Mouse (Mus musculus) gastrocnemius, postnatal 25 days (tissue): ENCODE data around the gene Fah. TPM values are rescaled to one million over a fixed set of nuclear protein-coding genes. Genes with fewer than 3 reads are reported as not detected.

Experiments used
- DNase-seq: peaks from one replicate; pipeline ENCODE4 v3.0.0; 2022
- total RNA-seq, 2 experiments: library from RNA; stranded (reverse); gene quantifications; 1 replicate in 1 of 2; 2 replicates in 1 of 2; pipeline ENCODE4 v1.2.3; 2021

Fah gene
- total RNA-seq, 2 experiments from 2014 or later, result 1.4 to 4.0 TPM

GRCm38 (mm10) chr7:84594917-84595303, 11.6 kb downstream of the Fah start:
- no peak for DNase-seq

DNA sequence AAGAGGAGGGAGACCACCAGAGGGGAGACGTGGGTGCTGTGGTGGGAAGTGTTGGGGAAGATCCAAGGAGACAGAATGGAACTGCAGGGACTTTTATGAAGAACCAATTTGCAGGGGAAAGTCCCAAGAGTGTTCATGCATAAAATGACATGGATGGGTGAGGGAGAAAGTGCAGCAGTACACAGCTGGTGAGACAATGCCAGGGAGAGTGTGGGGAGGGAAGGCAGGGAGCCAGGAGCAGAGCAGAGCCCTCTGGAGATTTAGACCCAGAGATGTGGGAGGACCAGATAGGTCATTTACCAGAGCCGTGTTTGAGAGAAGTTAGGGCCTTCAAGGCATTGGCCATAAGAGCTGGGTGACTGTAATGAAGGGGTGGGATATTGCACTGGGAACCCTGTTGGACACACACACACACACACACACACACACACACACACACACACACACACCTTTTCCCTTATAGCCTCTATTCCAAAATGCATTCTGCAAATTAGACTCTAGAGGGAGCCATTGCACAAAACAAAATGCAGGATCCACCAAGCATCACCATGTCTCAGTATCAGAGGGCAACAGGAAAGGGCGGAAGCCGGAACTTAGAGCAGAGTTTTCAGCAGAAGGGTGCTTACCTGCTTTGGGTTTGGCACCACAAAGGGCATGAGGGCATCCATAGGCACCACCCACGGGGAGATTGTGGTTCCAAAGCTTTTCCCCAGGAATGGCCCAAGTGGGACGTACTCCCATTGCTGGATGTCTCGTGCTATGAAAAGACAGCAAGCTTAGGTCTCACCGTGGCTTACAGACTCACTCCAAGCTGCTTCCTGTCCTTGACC, 12.2 kb downstream of the Fah start:
- DNase-seq, result no peak

DNA sequence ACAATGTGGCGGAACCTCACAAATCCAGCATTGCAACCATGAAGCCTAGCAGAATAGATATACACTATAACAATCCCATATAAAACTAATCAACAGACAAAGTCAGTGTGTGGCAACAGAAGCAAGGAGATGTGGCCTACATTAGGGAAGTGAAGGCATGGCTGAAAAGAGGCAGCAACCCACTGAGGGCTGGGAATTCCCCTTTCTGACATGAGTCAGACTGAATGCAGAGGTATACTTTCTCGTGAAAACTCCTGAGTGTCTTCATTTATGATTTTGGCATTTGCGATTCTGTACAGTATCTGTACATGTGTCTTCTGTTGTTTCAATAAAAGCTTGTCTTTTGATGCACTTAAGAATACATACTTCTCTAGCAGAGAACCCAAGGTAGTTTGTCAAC, 15.2 kb downstream of the Fah start:
- DNase-seq, result no peak

DNA sequence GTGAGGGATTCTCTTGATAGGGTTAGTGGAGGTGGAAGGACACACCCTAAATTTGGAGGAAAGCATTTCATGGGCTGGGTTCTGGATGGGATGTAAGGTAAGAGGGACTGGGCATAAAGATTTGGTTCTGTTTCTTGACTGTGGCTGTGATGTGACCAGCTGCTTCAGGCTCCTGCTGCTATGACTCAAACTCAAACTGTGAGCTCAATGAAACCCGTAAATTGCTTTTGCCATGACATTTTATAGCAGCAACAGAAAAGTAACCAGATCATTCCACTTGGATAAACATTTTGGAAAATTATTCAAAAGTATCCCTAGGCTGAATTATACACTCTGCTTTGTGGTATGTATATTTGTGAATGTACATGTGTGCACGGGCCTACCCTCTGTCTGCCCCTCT, 15.9 kb downstream of the Fah start:
- no peak for DNase-seq

DNA sequence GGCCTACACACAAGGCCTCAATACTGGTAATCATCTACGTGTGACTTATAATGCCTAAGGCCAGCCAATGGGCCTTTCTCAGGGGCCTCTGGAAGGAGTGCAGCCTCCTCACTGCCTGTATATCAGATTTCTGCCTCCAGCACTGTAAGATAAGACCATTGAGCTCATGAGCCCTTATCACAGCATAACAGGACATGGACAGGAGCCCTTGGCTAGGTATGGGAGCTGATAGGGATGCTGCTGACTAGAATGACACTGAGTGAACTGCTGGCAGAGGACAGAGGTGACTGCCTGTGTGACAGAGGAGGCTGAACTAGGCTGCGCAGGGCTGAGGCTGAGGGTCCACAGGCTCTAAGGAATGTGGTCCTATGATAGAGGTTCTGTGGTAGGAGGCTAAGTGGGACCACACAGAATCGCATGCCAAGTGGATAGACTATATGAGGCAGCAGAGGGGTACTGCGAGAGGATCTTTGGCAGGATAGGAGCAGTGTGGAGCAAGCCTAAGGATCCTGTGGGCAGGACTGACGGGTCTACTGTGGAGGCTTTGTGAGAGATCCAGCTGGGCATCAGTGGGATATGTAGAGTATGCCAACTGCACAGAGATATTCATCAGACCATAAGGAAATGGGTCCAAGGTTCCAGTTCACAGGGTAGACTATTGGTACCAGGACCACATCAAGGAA, 19.3 kb downstream of the Fah start:
- DNase-seq, result no peak

- DNase-seq, result no peak
These were observed 20.0 kb downstream of the Fah start for GRCm38 (mm10) chr7:84586360-84587100.

- DNase-seq, result no peak
These were observed 21.4 kb downstream of the Fah start for GRCm38 (mm10) chr7:84585086-84585485.

DNA sequence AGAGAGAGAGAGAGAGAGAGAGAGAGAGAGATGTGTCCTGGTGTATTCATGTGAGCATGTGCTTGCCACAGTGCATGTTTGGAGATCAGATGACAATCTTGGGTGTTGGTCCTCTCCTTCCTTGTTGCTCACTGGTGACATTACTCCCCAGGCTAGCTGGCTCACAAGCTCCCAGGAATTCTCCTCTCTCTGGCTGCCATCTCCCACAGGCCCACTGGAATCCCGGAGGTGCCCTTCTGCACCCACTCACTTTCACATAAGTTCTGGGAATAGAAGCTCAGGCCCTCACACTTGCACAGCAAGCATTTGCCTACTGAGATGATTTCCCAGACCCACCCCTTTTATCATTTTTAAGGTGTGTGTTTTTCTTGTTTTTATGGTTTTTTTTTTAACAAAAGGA, 26.8 kb downstream of the Fah start:
- DNase-seq, result no peak

DNA sequence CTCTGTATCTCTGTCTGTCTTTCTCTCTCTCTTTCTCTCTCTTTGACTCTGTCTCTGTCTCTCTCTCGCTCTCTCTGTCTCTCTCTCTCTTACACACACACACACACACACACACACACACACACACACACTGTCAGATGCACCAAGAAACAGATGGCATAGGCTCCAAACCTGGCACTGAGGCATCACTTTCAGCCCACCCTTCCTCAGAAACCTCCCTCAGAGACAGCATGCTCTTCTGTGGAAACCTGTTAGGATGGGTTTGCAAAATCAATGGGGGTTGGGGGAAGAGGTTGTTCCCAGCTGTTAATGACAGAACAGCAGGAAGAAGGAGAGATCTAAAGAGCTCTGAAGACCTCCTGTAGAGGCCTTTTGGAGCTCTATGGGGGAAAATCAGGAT, 27.7 kb downstream of the Fah start:
- no peak for DNase-seq

DNA sequence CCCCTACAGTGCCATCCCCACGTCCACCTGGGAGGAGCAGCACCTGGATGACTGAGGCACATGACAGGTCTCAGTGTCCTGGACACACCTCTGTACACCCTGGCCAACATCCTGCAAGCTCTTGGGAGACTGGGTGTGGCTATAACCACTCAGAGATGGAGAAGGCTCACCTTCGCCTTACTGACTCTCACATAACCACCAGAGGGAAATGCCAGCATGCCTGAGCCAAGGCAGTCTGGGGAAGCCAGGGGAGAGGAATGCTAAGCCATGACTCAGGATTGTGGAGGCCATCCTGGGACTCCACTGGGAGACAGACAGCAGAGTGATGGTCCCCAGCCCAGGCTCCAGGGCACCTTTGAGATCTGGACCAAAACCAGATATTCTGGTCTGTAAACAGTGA, 29.5 kb downstream of the Fah start:
- DNase-seq, result no peak

- no peak for DNase-seq
These were observed 40.3 kb downstream of the Fah start for GRCm38 (mm10) chr7:84566200-84566599.

DNA sequence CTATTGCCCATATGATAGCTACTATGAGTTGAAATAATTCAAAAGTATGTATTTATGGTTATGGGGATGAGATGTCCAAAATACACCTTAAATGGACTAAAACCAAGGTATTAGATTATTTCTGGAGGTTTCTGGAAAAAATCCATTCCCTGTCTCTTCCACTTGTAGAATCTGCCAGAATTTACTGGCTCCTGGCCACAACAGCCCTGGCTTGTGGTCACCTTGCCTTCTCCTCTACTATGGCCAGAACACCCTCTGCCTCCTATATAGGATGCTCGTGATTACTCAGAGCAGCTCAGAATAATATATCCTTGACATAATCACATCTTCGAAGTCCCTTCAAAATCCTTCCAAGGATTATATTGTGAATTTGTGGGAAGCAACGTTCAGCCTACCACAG, 42.3 kb downstream of the Fah start:
- DNase-seq, result no peak

GRCm38 (mm10) chr7:84560500-84560899, 46.0 kb downstream of the Fah start:
- no peak for DNase-seq

DNA sequence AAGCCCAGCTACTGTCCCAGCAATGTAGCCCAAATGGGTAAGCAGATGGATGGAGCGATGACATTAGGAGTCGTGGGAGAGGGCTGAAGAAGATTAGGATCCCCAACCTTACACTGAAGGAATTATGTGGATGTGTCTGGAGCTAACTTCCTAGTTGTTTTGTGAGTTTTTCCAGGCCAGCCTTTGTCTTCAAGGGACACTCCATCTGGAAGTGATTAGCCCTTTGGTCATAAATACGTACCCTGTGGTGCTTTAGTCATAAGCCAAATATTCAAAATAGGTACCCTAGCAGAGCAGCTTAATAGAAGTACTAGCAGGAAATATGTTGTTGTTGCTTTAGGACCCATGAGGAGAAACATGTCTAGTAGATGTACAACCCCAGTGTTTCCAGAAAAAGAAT, 49.2 kb downstream of the Fah start:
- no peak for DNase-seq

DNA sequence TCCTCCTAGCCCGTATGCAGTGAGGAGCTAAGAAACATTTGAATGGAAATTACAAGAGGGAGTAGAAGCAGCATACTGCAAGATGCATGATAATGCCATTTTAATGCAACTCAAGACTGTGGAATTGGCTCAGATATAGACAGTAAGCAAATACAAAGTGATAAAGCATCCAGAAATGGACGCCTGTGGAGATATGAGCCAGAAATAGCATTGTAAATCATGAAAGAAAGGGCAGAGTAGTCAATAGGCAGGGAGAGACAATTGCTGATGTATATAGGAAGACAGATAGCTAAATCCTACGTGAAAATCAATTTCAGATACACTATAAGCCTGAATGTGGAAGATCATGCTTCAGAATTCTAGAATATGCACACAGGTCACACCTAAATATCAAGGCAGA, 51.2 kb downstream of the Fah start:
- DNase-seq, result no peak

DNA sequence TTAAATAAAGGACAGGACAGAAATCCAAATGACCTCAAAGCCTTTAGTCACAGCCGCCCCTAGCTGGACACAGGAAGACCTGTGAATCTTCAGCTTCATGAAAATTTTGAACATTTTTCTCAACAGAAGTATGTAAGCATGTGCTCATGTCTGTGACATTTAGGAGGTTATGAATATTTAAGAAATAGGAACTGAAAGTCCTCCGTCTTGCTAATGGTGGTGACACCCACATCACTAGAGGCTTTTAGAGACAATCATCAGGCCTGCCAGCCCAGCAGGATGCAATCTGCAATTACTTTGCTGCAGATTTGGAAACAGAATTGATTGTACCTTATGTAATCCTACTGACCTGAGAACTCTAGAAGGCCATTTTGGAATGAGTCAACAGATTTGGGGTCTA, 55.0 kb downstream of the Fah start:
- no peak for DNase-seq

DNA sequence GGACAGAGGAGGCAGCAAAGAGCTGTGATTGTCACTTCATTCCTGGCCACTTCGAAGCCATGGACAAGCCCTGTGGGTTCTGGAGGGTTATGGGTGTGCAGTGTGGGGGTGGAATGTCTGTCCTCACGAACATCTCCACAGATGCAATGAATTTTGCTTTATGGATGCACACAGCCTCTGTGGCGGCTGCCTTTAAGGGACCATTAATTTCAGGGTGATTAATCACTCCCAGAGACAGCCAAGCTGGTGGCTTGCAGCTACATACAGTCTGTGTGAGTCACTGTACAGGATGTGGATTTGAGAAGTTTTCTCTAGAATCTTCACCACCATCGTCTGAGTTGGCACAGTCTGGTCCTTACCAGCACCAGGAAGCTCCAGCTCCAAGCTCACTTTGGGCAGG, 59.9 kb downstream of the Fah start:
- no peak for DNase-seq

GRCm38 (mm10) chr7:84544946-84545345, 61.6 kb downstream of the Fah start:
- no peak for DNase-seq

Other genes starting within 250 kb of the Fah start
- 1 to 10 TPM in 1 of 2 experiments, under 1 TPM in 1; 0.72 to 1.1 TPM for gene Arnt2, start 196.5 kb downstream of the Fah start, total RNA-seq
- under 1 TPM; 0.16 to 0.18 TPM for gene Gm2115, start 77.8 kb downstream of the Fah start, total RNA-seq
- gene Zfand6, start 83.2 kb upstream of the Fah start, total RNA-seq, result 10 to 100 TPM; 89.6 to 91.9 TPM
- gene Olfr291, start 246.8 kb upstream of the Fah start, total RNA-seq, result not detected